Mouse (Mus musculus): ENCODE results near the gene Id3.

Gene Id3

GRCm38 (mm10) chr4:136177612-136178474 is 34.5 kb downstream of the Id3 start:
- DNase-seq (ENCODE audit: low spot score in 2 of 2): no peak

GRCm38 (mm10) chr4:136178475-136178921 is 35.2 kb downstream of the Id3 start:
- no peak for DNase-seq (ENCODE audit: low spot score in 2 of 2)

GRCm38 (mm10) chr4:136179456-136179855 is 36.2 kb downstream of the Id3 start:
- DNase-seq (ENCODE audit: low spot score in 2 of 2): no peak

- peak; percentile 49 to 71 for DNase-seq (ENCODE audit: low spot score in 2 of 2)
These were observed 36.7 kb downstream of the Id3 start for GRCm38 (mm10) chr4:136179998-136180397.

GRCm38 (mm10) chr4:136180408-136181330 is 37.4 kb downstream of the Id3 start:
- peak; percentile 52 to 71 for DNase-seq (ENCODE audit: low spot score in 2 of 2)

GRCm38 (mm10) chr4:136181367-136181766 is 38.1 kb downstream of the Id3 start:
- DNase-seq (ENCODE audit: low spot score in 2 of 2): no peak

- DNase-seq (ENCODE audit: low spot score in 2 of 2): no peak
These were observed 42.1 kb downstream of the Id3 start for GRCm38 (mm10) chr4:136185375-136185774.

- DNase-seq (ENCODE audit: low spot score in 2 of 2): no peak
These were observed 43.0 kb downstream of the Id3 start for GRCm38 (mm10) chr4:136186315-136186714.

- DNase-seq (ENCODE audit: low spot score in 2 of 2): no peak
These were observed 43.6 kb downstream of the Id3 start for GRCm38 (mm10) chr4:136186739-136187472.

GRCm38 (mm10) chr4:136188973-136189737 is 45.9 kb downstream of the Id3 start:
- DNase-seq (ENCODE audit: low spot score in 2 of 2): no peak

- DNase-seq (ENCODE audit: low spot score in 2 of 2): no peak
These were observed 46.6 kb downstream of the Id3 start for GRCm38 (mm10) chr4:136189912-136190311.

- no peak for DNase-seq (ENCODE audit: low spot score in 2 of 2)
These were observed 50.3 kb downstream of the Id3 start for GRCm38 (mm10) chr4:136193571-136193970.

GRCm38 (mm10) chr4:136195029-136195428 is 51.7 kb downstream of the Id3 start:
- no peak for DNase-seq (ENCODE audit: low spot score in 2 of 2)

All from frontal cortex, postnatal 14 days (tissue).